Mouse (Mus musculus) hindbrain, embryonic 15.5 days (tissue): ENCODE results near the gene Pdcd1. TPM values are rescaled to one million over a fixed set of nuclear protein-coding genes. Genes with fewer than 3 reads are reported as not detected.

ENCODE experiments used
- ATAC-seq: fragments of 200-750 bp; cut with Nextera tagmentation; 2 replicates; pipeline ENCODE4 v1.8.0; 2017; ENCODE audit warnings: low read depth, moderate number of reproducible peaks, moderate TSS enrichment; ENCODE audit not compliant: low FRiP score
- H3K27ac ChIP-seq: fragments of 300-500 bp; sonication (generic); replicated peaks from 2 replicates; pipeline ENCODE4 v1.5.1; 2015; ENCODE audit warnings: mild to moderate bottlenecking, inconsistent platforms
- H3K27me3 ChIP-seq: fragments of 300-500 bp; sonication (generic); 2 replicates; pipeline ENCODE4 v1.6.1; 2015; ENCODE audit warnings: control low read depth, inconsistent platforms
- H3K36me3 ChIP-seq: fragments of 300-500 bp; sonication (generic); 2 replicates; pipeline ENCODE4 v1.6.1; 2015; ENCODE audit warnings: control low read depth, inconsistent platforms
- H3K4me1 ChIP-seq: fragments of 300-500 bp; sonication (generic); replicated peaks from 2 replicates; pipeline ENCODE4 v1.6.1; 2015; ENCODE audit warnings: control low read depth, inconsistent platforms
- H3K4me2 ChIP-seq: fragments of 300-500 bp; sonication (generic); 2 replicates; pipeline ENCODE4 v1.6.1; 2015; ENCODE audit warnings: moderate library complexity, mild to moderate bottlenecking, inconsistent platforms
- H3K4me3 ChIP-seq: fragments of 300-500 bp; sonication (generic); 2 replicates; pipeline ENCODE4 v1.5.1; 2015; ENCODE audit warnings: mild to moderate bottlenecking, inconsistent platforms
- H3K9ac ChIP-seq: fragments of 300-500 bp; sonication (generic); 2 replicates; pipeline ENCODE4 v1.6.1; 2015; ENCODE audit warnings: inconsistent platforms
- H3K9me3 ChIP-seq: fragments of 300-500 bp; sonication (generic); 2 replicates; pipeline ENCODE4 v1.6.1; 2016; ENCODE audit warnings: control low read depth, inconsistent platforms
- WGBS: fragments of 180-500 bp; shearing (Covaris S2); methylation state at CpG from one replicate; pipeline ENCODE4 v1.1.7; 2015; 5-methylcytosine and 5-hydroxymethylcytosine counted together
- polyA plus RNA-seq: library from polyadenylated mRNA; unstranded; fragments of >200 nt; fragmentation: Nextera tagmentation; extraction: Ambion mirVana; gene quantifications from 2 replicates; pipeline ENCODE4 v1.2.1, GENCODE M21; 2015

The Pdcd1 gene
- polyA plus RNA-seq, 1 experiment from 2014 or later = 0.10 TPM

DNA sequence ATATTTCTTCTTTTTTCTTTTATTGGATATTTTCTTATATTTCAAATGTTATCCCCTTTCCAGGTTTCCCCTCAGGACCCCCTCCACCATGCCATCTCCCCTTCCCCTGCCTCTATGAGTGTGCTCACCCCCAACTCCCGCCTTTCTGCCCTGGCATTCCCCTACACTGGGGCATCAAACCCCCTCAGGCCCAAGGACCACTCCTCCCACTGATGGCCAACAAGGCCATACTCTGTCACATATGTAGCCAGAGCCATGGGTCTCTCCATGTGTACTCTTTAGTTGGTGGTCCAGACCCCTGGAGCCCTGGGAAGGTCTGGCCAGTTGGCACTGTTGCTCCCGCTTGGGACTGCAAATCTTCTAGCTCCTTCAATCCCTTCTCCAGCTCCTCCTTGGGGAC is 5.0 kb upstream of the Pdcd1 start:
- Histone ChIP-seq H3K4me1 (no peaks in the 10 kb centered on the region), H3K4me3 (no peak overlapping the region), H3K27me3 (no peaks in the 10 kb centered on the region), H3K27ac (no peak overlapping the region), H3K4me2 (no peak overlapping the region), H3K36me3 (no peaks in the 10 kb centered on the region), H3K9ac (no peak overlapping the region), H3K9me3 (no peaks in the 10 kb centered on the region)
- ATAC-seq = no peak
- 100% methylated on average over 2 of the region's 2 CpGs for WGBS

DNA sequence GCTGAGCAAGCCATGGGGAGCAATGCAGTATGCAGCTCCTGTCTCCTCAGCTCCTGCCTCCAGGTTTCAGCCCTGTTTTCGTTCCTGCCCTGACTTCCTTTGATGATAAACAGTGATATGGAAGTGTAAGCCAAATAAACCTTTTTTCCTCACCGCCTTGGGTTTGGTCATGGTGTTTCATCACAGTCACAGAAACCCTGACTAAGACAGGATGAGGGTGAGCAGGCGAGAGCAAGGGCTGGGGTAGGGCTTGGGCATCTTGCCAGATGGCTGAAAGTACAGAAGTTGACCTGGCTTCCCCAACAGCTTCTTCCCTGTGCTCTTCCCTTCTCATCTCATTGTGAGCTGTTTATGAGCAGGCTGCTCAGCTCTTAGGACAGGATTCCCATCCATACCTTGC is 3.6 kb upstream of the Pdcd1 start:
- Histone ChIP-seq H3K27me3 (no peaks in the 10 kb centered on the region), H3K36me3 (no peaks in the 10 kb centered on the region), H3K27ac (no peak overlapping the region), H3K4me2 (no peak overlapping the region), H3K4me1 (no peaks in the 10 kb centered on the region), H3K9me3 (no peaks in the 10 kb centered on the region), H3K9ac (no peak overlapping the region), H3K4me3 (no peak overlapping the region)
- no peak for ATAC-seq
- WGBS = 88% methylated on average over 3 of the region's 3 CpGs

- no peak overlapping the region for H3K4me3 ChIP-seq
- no peak overlapping the region for H3K4me2 ChIP-seq
- H3K4me1 ChIP-seq = no peaks in the 10 kb centered on the region
- ATAC-seq = no peak
- no peaks in the 10 kb centered on the region for H3K27me3 ChIP-seq
- H3K9ac ChIP-seq = no peak overlapping the region
- WGBS = 64% methylated on average over 1 of the region's 1 CpGs
- no peaks in the 10 kb centered on the region for H3K9me3 ChIP-seq
- H3K36me3 ChIP-seq = no peaks in the 10 kb centered on the region
- no peak overlapping the region for H3K27ac ChIP-seq
Observed at GRCm38 (mm10) chr1:94054481-94054880, 2.1 kb upstream of the Pdcd1 start.

DNA sequence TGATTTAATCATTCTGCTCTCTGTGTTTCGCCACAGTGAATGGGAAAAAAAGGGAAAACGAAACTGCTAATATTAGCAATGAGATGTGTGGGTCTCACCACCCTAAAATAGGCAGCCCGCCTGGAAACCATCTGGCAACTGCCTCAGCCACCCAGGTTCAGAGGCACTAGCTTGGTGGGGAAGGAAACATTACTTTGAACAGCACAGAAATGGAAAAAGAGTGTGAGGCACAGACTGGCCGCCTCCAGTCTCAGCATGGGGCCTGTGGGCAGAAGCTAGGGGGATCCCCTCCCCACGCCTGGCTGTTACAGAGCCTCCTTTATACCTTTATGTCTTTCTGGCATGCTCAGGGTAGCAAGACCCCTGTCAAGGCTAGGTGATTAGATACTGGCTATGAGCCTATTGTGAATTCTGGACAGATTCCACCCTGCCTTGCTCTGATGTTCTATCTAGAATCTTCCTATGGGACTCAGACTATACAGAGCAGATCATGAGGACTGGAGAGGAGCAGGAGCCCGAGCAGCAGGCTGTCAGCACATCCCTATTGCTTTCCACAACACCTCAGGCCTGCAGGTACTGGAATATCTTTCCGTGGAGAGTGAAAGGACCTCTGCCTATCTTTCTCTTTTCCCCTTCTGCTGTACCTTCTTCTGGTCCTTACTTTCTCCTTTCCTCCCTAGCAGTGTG is 1.3 kb upstream of the Pdcd1 start:
- Histone ChIP-seq H3K9me3 (no peaks in the 10 kb centered on the region), H3K9ac (no peak overlapping the region), H3K27ac (no peak overlapping the region), H3K4me2 (no peak overlapping the region), H3K4me3 (no peak overlapping the region), H3K36me3 (no peaks in the 10 kb centered on the region), H3K27me3 (no peaks in the 10 kb centered on the region), H3K4me1 (no peaks in the 10 kb centered on the region)
- WGBS = 66% methylated on average over 7 of the region's 7 CpGs
- no peak for ATAC-seq

- ATAC-seq = no peak
- Histone ChIP-seq H3K36me3 (no peaks in the 10 kb centered on the region), H3K27me3 (no peaks in the 10 kb centered on the region), H3K27ac (no peak overlapping the region), H3K9ac (no peak overlapping the region), H3K4me3 (no peak overlapping the region), H3K9me3 (no peaks in the 10 kb centered on the region), H3K4me2 (no peak overlapping the region), H3K4me1 (no peaks in the 10 kb centered on the region)
- 85% methylated on average over 5 of the region's 5 CpGs for WGBS
Observed at GRCm38 (mm10) chr1:94051104-94051503, 1.2 kb downstream of the Pdcd1 start.

DNA sequence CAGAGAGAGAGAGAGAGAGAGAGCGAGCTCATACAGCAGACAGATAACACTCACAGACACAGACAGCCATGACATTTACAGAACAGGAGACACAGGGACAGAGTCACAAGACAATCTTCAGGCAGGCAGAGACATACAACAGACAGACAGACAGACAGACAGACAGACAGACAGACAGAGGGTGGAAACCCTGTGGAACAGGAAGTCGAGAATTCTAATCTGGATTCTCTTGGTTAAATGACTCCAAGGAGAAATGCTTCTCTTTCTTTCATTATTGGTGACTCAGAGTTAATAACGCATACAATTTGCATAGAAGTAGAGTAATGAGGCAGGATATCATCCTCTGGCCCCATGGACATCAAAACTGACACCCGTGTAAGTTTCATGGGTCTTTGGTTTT is 5.8 kb downstream of the Pdcd1 start:
- no peak for ATAC-seq
- Histone ChIP-seq H3K4me3 (no peak overlapping the region), H3K4me2 (no peak overlapping the region), H3K36me3 (no peaks in the 10 kb centered on the region), H3K4me1 (no peaks in the 10 kb centered on the region), H3K9ac (no peak overlapping the region), H3K27ac (no peak overlapping the region), H3K27me3 (no peaks in the 10 kb centered on the region), H3K9me3 (no peaks in the 10 kb centered on the region)
- WGBS = 75% methylated on average over 4 of the region's 4 CpGs

DNA sequence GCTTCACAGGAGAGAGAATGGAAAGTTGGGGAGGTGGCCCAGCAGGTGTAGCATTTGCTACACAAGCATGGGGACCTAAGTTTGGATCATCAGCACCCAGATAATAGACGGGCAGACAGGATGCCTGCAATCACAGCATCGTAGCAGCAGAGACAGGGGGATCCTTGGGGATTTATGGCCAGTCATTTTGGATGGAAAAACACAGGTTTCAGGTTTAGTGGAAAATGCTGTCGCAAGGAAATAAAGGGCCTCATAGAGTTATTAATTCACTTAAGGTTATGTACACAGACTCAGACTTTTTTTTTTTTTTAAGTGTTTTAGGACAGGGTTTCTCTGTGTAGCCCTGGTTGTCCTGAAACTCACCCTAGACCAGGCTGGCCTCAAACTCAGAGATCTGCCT is 6.8 kb downstream of the Pdcd1 start:
- no peak overlapping the region for H3K4me3 ChIP-seq
- no peak overlapping the region for H3K27ac ChIP-seq
- 85% methylated on average over 3 of the region's 3 CpGs for WGBS
- H3K4me2 ChIP-seq = no peak overlapping the region
- H3K36me3 ChIP-seq = no peaks in the 10 kb centered on the region
- no peaks in the 10 kb centered on the region for H3K27me3 ChIP-seq
- H3K9ac ChIP-seq = no peak overlapping the region
- ATAC-seq = no peak
- H3K4me1 ChIP-seq = no peaks in the 10 kb centered on the region
- H3K9me3 ChIP-seq = no peaks in the 10 kb centered on the region

GRCm38 (mm10) chr1:94040391-94040790 is 12.0 kb downstream of the Pdcd1 start:
- Histone ChIP-seq H3K9me3 (no peaks in the 10 kb centered on the region), H3K27me3 (no peaks in the 10 kb centered on the region), H3K4me2 (no peak overlapping the region), H3K36me3 (no peaks in the 10 kb centered on the region), H3K4me3 (no peak overlapping the region), H3K27ac (no peak overlapping the region), H3K4me1 (peaks cover 4% of the 10 kb centered on the region), H3K9ac (no peak overlapping the region)
- 98% methylated on average over 2 of the region's 2 CpGs for WGBS
- no peak for ATAC-seq

GRCm38 (mm10) chr1:94034984-94035743 is 17.2 kb downstream of the Pdcd1 start:
- H3K27ac ChIP-seq = peak overlapping the region; percentile 75
- H3K36me3 ChIP-seq = no peaks in the 10 kb centered on the region
- peaks cover 4% of the 10 kb centered on the region for H3K4me1 ChIP-seq
- WGBS = under 1% methylated on average over 25 of the region's 25 CpGs
- H3K27me3 ChIP-seq = no peaks in the 10 kb centered on the region
- H3K4me2 ChIP-seq = peak overlapping the region; percentile 74
- no peaks in the 10 kb centered on the region for H3K9me3 ChIP-seq
- peak overlapping the region; percentile 42 for H3K4me3 ChIP-seq
- H3K9ac ChIP-seq = peak overlapping the region; percentile 39
- peak; percentile 95 for ATAC-seq

DNA sequence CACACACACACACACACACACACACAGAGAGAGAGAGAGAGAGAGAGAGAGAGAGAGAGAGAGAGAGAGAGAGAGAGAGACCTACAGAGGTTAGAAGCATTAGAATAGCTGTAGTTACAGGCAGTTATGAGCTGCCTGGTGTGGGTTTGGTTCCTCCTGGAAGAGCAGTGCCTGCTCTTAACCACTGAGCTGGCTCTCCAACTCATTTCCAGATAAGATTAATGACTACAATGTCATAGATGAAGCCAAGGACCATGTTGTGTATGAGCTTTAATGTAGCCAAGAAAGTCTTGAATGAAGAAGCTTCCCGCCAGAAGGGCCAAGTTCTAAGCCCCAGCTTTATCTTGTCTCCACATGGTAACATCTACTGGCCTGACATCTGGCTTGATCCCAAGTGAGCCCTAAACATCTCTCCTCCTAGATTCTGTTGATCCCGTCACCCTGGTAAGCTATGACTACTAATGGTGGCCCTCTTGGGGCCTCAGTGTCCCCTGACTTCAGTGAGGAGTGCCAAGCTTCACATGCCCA is 19.2 kb downstream of the Pdcd1 start:
- Histone ChIP-seq H3K4me3 (no peak overlapping the region), H3K4me1 (peaks cover 4% of the 10 kb centered on the region), H3K27me3 (no peaks in the 10 kb centered on the region), H3K9me3 (no peaks in the 10 kb centered on the region), H3K9ac (no peak overlapping the region), H3K27ac (no peak overlapping the region), H3K4me2 (no peak overlapping the region), H3K36me3 (no peaks in the 10 kb centered on the region)
- 93% methylated on average over 2 of the region's 2 CpGs for WGBS
- ATAC-seq = no peak

DNA sequence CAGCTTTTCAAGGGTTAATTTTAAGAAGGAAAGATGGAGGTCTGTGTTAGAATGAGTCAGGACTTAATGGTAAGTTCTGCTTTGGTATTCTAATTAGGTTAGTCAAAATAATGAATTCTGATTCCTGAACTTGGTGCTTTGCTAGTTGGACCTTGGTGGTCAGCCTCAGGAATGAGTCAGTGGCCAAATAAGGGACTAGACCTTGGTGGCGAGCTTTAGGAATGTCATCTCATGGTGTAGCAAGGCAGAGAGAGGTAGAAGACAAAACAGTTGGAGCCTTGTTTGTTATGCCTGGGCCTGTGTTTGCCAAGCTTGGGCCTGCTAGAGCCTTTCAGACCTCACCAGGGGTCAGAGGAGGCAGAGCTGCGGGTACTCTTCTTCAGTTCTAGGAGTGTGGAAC is 23.6 kb downstream of the Pdcd1 start:
- Histone ChIP-seq H3K4me1 (no peaks in the 10 kb centered on the region), H3K36me3 (no peaks in the 10 kb centered on the region), H3K4me2 (no peak overlapping the region), H3K4me3 (no peak overlapping the region), H3K27me3 (no peaks in the 10 kb centered on the region), H3K9ac (no peak overlapping the region), H3K9me3 (no peaks in the 10 kb centered on the region), H3K27ac (no peak overlapping the region)
- 84% methylated on average over 2 of the region's 2 CpGs for WGBS
- no peak for ATAC-seq

GRCm38 (mm10) chr1:94027506-94028108 is 24.7 kb downstream of the Pdcd1 start:
- Histone ChIP-seq H3K9ac (no peak overlapping the region), H3K4me1 (no peaks in the 10 kb centered on the region), H3K27ac (no peak overlapping the region), H3K4me2 (no peak overlapping the region), H3K9me3 (no peaks in the 10 kb centered on the region), H3K27me3 (no peaks in the 10 kb centered on the region), H3K4me3 (no peak overlapping the region), H3K36me3 (no peaks in the 10 kb centered on the region)
- WGBS = 73% methylated on average over 12 of the region's 12 CpGs
- no peak for ATAC-seq
